Mouse (Mus musculus) colon, adult 2 months (tissue): ENCODE data around the gene Dnah12. TPM values are rescaled to one million over a fixed set of nuclear protein-coding genes. Genes with fewer than 3 reads are reported as not detected.

Source experiments
- polyA plus RNA-seq: library from polyadenylated mRNA; depleted of rRNA; stranded (reverse); fragments of >200 nt; gene quantifications from 2 replicates; pipeline ENCODE4 v1.2.3, GENCODE M21; 2012; rRNA removed

The Dnah12 gene
- polyA plus RNA-seq = not detected in 2 replicates

DNA sequence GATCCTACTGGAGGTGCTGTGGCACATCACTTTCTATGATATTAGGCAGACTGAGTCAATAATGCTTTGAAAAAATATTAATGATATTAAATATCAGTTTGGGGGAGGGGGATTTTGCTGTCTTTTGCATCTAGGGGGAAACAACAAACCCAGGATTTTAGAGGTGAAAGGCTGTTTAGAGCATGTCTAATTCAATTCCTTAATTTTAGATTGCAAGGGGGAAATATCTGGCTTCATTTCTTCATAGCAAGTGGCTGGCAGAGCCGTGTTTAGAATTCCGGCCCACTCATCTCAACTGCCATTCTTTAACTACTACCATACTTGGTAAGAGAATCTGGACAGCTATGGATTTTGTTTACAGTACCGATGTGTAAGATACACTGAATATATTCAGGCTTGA, at the start of gene Dnah12:
Gene Dnah12, plus strand, starts transcription at position 301 of the 400 bp plus-strand sequence.

GRCm38 (mm10) chr14:26669292-26670073, 23.6 kb upstream of the Dnah12 start, which contains the start of gene Pde12:
Gene Pde12 (minus strand): TSS chr14:26669883.

GRCm38 (mm10) chr14:26894392-26894791, 201.3 kb downstream of the Dnah12 start, which contains the start of gene Asb14:
Gene Asb14 (plus strand): TSS chr14:26894557.

Other genes starting within 250 kb of the Dnah12 start
- gene Slmap, start 158.3 kb upstream of the Dnah12 start, polyA plus RNA-seq = 32.0 and 32.1 TPM in 2 replicates
- gene Dennd6a, start 119.4 kb upstream of the Dnah12 start, polyA plus RNA-seq = 9.2 and 10.5 TPM in 2 replicates
- 264 and 281 TPM in 2 replicates for gene Arf4, start 55.2 kb upstream of the Dnah12 start, polyA plus RNA-seq
- 7.3 and 7.9 TPM in 2 replicates for gene Pde12, start 23.4 kb upstream of the Dnah12 start, polyA plus RNA-seq
- gene Asb14, start 201.3 kb downstream of the Dnah12 start, polyA plus RNA-seq = not detected in 2 replicates